Mouse (Mus musculus) right cerebral cortex, postnatal 36 days (tissue): Measurements from ENCODE around the gene Cntn6.
A peak's percentile ranks its signal among the peaks of the same experiment; 100 is the strongest.

Source experiments
- DNase-seq, 2 experiments: peaks; one replicate each; pipeline ENCODE4 v3.0.0; 2022; ENCODE audit warnings: low spot score in 2 of 2, mixed read lengths in 1 of 2

The Cntn6 gene

GRCm38 (mm10) chr6:104492490-104493431 is at the start of gene Cntn6:
TSS of gene Cntn6 (plus strand) at chr6:104492790.
- peak; percentile 12 to 26 for DNase-seq

- DNase-seq = no peak
Observed at GRCm38 (mm10) chr6:104443731-104444130, 48.9 kb upstream of the Cntn6 start.

GRCm38 (mm10) chr6:104470706-104471105 is 21.9 kb upstream of the Cntn6 start:
- no peak for DNase-seq

GRCm38 (mm10) chr6:104479242-104479641 is 13.3 kb upstream of the Cntn6 start:
- peak in 1 of 2 experiments; percentile 2 for DNase-seq

GRCm38 (mm10) chr6:104493459-104493858 is 869 bp downstream of the Cntn6 start:
- DNase-seq = no peak

GRCm38 (mm10) chr6:104495801-104496200 is 3.2 kb downstream of the Cntn6 start:
- no peak for DNase-seq

- DNase-seq = no peak
Observed at GRCm38 (mm10) chr6:104563993-104564392, 71.4 kb downstream of the Cntn6 start.

GRCm38 (mm10) chr6:104569564-104569963 is 77.0 kb downstream of the Cntn6 start:
- DNase-seq = peak in 1 of 2 experiments; percentile 5

- DNase-seq = no peak
Observed at GRCm38 (mm10) chr6:104588028-104588427, 95.4 kb downstream of the Cntn6 start.

GRCm38 (mm10) chr6:104600838-104601397 is 108.3 kb downstream of the Cntn6 start:
- DNase-seq = no peak

- no peak for DNase-seq
Observed at GRCm38 (mm10) chr6:104602894-104603293, 110.3 kb downstream of the Cntn6 start.

- peak in 1 of 2 experiments; percentile 2 for DNase-seq
Observed at GRCm38 (mm10) chr6:104603371-104603770, 110.8 kb downstream of the Cntn6 start.

- no peak for DNase-seq
Observed at GRCm38 (mm10) chr6:104605214-104605613, 112.6 kb downstream of the Cntn6 start.

GRCm38 (mm10) chr6:104653518-104653917 is 160.9 kb downstream of the Cntn6 start:
- no peak for DNase-seq

- DNase-seq = no peak
Observed at GRCm38 (mm10) chr6:104668701-104669100, 176.1 kb downstream of the Cntn6 start.

- no peak for DNase-seq
Observed at GRCm38 (mm10) chr6:104674249-104674648, 181.7 kb downstream of the Cntn6 start.

- no peak for DNase-seq
Observed at GRCm38 (mm10) chr6:104679809-104680495, 187.4 kb downstream of the Cntn6 start.

GRCm38 (mm10) chr6:104687980-104688379 is 195.4 kb downstream of the Cntn6 start:
- DNase-seq = no peak

GRCm38 (mm10) chr6:104688439-104689125 is 196.0 kb downstream of the Cntn6 start:
- no peak for DNase-seq

- DNase-seq = no peak
Observed at GRCm38 (mm10) chr6:104728571-104728970, 236.0 kb downstream of the Cntn6 start.

GRCm38 (mm10) chr6:104734256-104734655 is 241.7 kb downstream of the Cntn6 start:
- no peak for DNase-seq

- no peak for DNase-seq
Observed at GRCm38 (mm10) chr6:104738999-104739398, 246.4 kb downstream of the Cntn6 start.
